Mouse (Mus musculus) Patski (cell line): Measurements from ENCODE around the gene P2ry10. TPM values are rescaled to one million over a fixed set of nuclear protein-coding genes. Genes with fewer than 3 reads are reported as not detected.
"Not testable (repeated sequence)": the region's sequence is repeated elsewhere in the genome, so short reads cannot be mapped to it uniquely, and the experiment has no call there.

Source experiments
- ATAC-seq: fragments of 100-300 bp; one replicate; pipeline ENCODE4 v1.8.0; 2021
- CTCF ChIA-PET: fragments of 350-600 bp; sonication (Branson Sonifier 250); formaldehyde crosslinking; loops from one replicate; lab custom pipeline; 2022; ENCODE audit warnings: inconsistent platforms; lab: Charles Lee
- POLR2A ChIA-PET: fragments of 350-600 bp; sonication (Branson Sonifier 250); formaldehyde crosslinking; loops from one replicate; lab custom pipeline; 2022; ENCODE audit warnings: antibody characterized with exemption, inconsistent platforms; lab: Charles Lee
- DNase-seq: peaks from one replicate; pipeline ENCODE4 v3.0.0-alpha.2; 2011; ENCODE audit warnings: low read depth, low spot score
- H3K27me3 ChIP-seq: fragments of 371-371 bp; one replicate; pipeline ENCODE4 v1.5.1; 2021
- CTCF ChIP-seq: fragments of 100-300 bp; IDR thresholded peaks from one replicate; pipeline ENCODE4 v1.5.1; 2021
- in situ Hi-C: fragments of 300-500 bp; cut with MboI; formaldehyde crosslinking; loops from 3 replicates; pipeline ENCODE4 v1.11.1; 2018; ENCODE audit warnings: low pct_unique_long_range_greater_than_20kb, mixed read lengths
- polyA plus RNA-seq: library from polyadenylated mRNA; unstranded; gene quantifications from one replicate; pipeline ENCODE4 v1.2.3, GENCODE M21; 2021

P2ry10 gene
- not detected for polyA plus RNA-seq

DNA sequence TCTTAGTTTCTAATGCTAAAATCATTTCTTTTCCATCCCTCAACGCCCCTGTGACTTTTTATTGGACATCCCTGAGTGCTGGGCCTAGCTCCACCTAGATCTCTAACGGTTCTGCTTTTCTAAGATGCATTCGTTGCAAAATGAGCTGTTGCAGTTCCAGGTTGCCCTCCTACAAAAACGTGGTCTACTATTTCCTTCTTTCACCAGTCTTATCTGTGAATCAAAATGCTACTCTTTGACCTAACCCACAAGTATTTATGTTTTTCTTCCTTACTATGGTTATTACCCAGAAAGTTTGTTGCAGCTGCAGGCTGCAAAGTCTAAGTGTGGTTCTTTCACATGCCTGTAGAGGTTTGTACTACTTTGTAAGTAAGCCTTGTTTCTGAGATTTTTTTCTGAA is at the start of gene P2ry10:
Gene P2ry10 (plus strand): TSS at position 316 of the 400 bp plus-strand sequence.
- ATAC-seq (no peak), DNase-seq (no peak)
- no peak for TF ChIP-seq CTCF
- in situ Hi-C loops: no loop called here
- ChIA-PET POLR2A (no interaction called here), CTCF (no interaction called here)
- peaks cover 67% of the 10 kb centered on the region for H3K27me3 ChIP-seq

DNA sequence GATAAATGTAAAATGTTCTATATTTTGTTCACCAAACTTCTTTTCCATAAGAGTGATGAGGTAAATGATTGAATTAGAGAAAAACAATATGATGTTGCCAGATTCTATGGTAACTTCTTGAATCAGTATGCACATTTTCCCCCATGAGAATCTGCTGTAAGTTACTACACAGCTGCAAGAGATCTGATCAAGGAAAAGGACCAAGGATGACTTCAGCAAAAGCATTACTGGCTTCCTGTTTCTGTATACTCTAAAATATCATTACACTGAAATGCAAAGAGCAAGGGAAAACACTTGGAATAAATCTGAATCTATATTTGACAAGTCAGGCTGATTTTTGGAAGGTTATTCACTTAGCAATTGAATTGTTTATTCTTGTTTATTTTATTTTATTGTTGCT is 49.1 kb upstream of the P2ry10 start:
- in situ Hi-C loops: no loop called here
- no peak for TF ChIP-seq CTCF
- POLR2A ChIA-PET: no interaction called here
- CTCF ChIA-PET: no interaction called here
- DNase-seq: no peak
- peaks cover 53% of the 10 kb centered on the region for H3K27me3 ChIP-seq
- no peak for ATAC-seq

DNA sequence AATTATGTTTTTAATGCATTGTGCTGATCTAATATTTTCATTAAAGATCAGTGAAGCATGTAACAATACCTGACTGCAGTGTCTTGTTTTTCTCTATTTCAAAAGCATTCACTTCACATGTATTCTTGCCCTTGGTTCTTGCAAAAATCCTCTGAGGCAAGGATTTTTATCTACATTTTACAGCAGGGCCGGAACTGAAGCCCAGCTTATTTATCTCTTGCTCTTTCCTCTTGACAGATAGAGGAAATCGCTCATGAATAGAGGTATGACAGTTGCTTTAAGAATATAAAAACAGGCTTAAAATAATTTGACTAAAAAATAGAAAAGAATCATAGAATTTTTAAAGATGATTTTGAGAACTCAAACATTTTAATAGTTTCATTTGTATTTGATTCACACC is 48.7 kb upstream of the P2ry10 start:
- ChIA-PET CTCF (no interaction called here), POLR2A (no interaction called here)
- in situ Hi-C loops: no loop called here
- TF ChIP-seq CTCF: no peak
- H3K27me3 ChIP-seq: peaks cover 53% of the 10 kb centered on the region
- DNase-seq: no peak
- no peak for ATAC-seq

DNA sequence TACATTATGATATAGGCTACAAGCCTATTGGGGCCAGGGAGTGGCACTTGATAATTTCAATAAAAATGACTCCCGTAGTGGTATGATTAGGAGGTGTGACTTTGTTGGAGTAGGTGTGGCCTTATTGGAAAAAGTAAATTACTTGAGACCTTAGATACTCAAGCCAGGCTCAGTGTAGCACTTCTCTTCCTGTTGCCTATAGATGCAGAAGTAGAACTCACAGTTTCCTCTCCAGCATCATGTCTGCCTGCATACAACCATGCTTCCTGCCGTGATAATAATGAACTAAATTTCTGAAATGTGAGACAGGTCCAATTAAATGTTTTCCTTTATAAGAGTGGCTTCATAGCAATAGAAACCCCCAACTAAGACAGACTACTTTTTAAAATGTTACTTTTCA is 45.9 kb upstream of the P2ry10 start:
- in situ Hi-C loops: no loop called here
- no peak for TF ChIP-seq CTCF
- ChIA-PET POLR2A (no interaction called here), CTCF (no interaction called here)
- peaks cover 40% of the 10 kb centered on the region for H3K27me3 ChIP-seq
- DNase-seq (no peak), ATAC-seq (no peak)

GRCm38 (mm10) chrX:107083407-107083806 is 4.9 kb upstream of the P2ry10 start:
- CTCF ChIA-PET: not testable (repeated sequence)

GRCm38 (mm10) chrX:107084320-107084719 is 4.0 kb upstream of the P2ry10 start:
- H3K27me3 ChIP-seq: peaks cover 34% of the 10 kb centered on the region
- ChIA-PET POLR2A (no interaction called here), CTCF (no interaction called here)
- no peak for DNase-seq
- TF ChIP-seq CTCF: no peak
- ATAC-seq: no peak
- in situ Hi-C loops: no loop called here

More at GRCm38 (mm10) chrX:107083407-107083806, 4.9 kb upstream of the P2ry10 start:
- POLR2A ChIA-PET, in situ Hi-C loops, ATAC-seq, DNase-seq: not testable (repeated sequence)
- H3K27me3 ChIP-seq: peaks cover 25% of the 10 kb centered on the region

DNA sequence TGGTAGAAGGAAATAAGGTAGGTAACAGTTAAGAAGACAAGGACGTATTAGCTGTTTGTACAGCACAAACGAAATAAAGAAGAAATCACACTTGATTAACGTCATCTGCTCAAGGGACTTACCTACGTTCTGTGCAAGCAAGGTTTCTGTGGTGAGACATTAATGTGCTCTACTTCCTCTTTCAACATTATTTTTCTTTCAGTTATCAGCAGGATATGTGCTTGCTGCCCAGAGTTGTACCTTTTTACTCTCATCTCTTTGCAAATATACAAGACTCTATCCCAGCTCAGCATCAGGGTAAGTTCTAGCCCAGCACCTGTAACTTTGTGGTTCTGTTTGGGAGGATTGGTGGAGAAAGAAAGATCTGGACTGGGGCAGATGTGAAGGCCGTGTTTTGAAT is 839 bp downstream of the P2ry10 start:
- ChIA-PET CTCF (no interaction called here), POLR2A (no interaction called here)
- ATAC-seq (no peak), DNase-seq (no peak)
- in situ Hi-C loops: no loop called here
- TF ChIP-seq CTCF: no peak
- peaks cover 71% of the 10 kb centered on the region for H3K27me3 ChIP-seq

DNA sequence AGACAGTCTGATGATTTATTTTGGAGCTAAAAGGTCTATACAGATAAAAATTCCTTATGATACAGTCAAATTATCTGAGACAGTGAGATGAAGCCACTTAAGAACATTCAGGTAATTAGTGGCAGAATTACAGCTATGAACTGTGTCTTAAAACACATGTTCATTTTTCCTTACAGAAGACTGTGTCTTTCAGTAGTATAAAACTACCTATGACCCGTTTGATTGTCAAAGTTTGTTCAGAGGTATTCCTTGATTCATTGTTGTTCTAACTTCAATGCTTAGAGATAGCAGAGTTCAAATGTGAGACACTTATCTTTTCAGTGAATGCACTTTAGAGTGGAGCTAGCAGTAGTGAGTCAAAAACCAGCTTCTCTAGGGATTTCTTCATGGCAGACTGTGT is 1.6 kb downstream of the P2ry10 start:
- POLR2A ChIA-PET: no interaction called here
- no peak for ATAC-seq

DNA sequence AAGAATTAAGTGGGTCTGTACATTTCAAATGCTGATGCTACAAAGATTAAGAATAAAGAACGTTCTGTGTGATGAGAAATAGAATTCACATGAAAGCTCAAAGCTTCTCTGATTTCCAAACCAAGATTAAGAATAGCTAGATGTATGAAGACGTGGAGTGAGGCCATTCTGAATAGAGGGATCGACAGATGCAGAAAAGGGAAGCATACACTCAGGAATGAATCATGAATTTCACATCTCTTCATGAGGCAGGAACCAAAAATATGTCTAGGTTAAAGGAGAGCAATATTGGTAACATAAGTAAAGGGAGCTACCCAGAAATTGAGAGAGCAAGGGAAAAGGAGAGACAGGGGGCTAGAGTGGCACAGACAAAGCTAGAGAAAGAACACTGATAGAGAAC is 7.3 kb downstream of the P2ry10 start:
- peaks cover 41% of the 10 kb centered on the region for H3K27me3 ChIP-seq
- no peak for TF ChIP-seq CTCF
- DNase-seq (no peak), ATAC-seq (no peak)
- in situ Hi-C loops: no loop called here
- ChIA-PET POLR2A (no interaction called here), CTCF (no interaction called here)

More for the DNA sequence above, 1.6 kb downstream of the P2ry10 start:
- no peak for TF ChIP-seq CTCF
- CTCF ChIA-PET: no interaction called here
- no peak for DNase-seq
- in situ Hi-C loops: no loop called here
- H3K27me3 ChIP-seq: peaks cover 72% of the 10 kb centered on the region

DNA sequence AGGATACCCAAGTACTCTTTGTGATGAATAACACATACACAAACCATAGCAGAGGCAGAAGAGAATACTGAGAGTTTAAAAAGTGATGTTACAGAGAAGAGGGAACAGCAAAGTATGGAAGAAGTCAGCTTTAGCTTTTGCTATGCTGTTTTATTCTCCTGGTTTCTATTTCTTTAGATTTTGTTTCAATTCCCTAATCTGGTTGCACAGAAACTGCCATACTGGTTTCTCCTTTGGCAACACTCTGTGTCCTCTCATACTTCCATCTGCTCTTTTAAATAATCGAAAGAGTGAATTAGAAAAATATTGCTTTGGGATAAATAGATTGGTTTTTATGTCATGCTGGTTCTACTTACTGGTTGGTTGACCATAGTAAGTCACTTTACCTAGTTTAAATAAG is 28.0 kb downstream of the P2ry10 start:
- CTCF ChIA-PET: no interaction called here
- H3K27me3 ChIP-seq: peaks cover 30% of the 10 kb centered on the region
- POLR2A ChIA-PET: no interaction called here
- DNase-seq (no peak), ATAC-seq (no peak)
- no peak for TF ChIP-seq CTCF
- in situ Hi-C loops: no loop called here

- in situ Hi-C loops: no loop called here
- no peak for TF ChIP-seq CTCF
- POLR2A ChIA-PET: no interaction called here
- ATAC-seq: no peak
- CTCF ChIA-PET: no interaction called here
- no peak for DNase-seq
- peaks cover 30% of the 10 kb centered on the region for H3K27me3 ChIP-seq
These were observed 28.7 kb downstream of the P2ry10 start for GRCm38 (mm10) chrX:107116987-107117386.

- POLR2A ChIA-PET: no interaction called here
- in situ Hi-C loops: no loop called here
- H3K27me3 ChIP-seq: peaks cover 49% of the 10 kb centered on the region
- no peak for TF ChIP-seq CTCF
- no peak for DNase-seq
- CTCF ChIA-PET: no interaction called here
- ATAC-seq: no peak
These were observed 54.9 kb downstream of the P2ry10 start for GRCm38 (mm10) chrX:107143184-107143583.
